Mouse (Mus musculus) embryonic fibroblast, embryonic 13.5 days (primary cell): ENCODE measurements around the gene C2cd4c.

Source experiments
- CTCF ChIP-seq: IDR thresholded peaks from 2 replicates; pipeline ENCODE4 v1.5.1; 2011; ENCODE audit warnings: mild to moderate bottlenecking, control low read depth, low read length, moderate library complexity, borderline replicate concordance; ENCODE audit not compliant: insufficient read depth
- POLR2A ChIP-seq: IDR thresholded peaks from 2 replicates; pipeline ENCODE4 v1.6.1; 2011; ENCODE audit warnings: low read depth, mild to moderate bottlenecking, control low read depth, low read length, moderate library complexity

GRCm38 (mm10) chr10:79573611-79574010 is 40.2 kb downstream of the C2cd4c start:
- no peak for TF ChIP-seq CTCF
- TF ChIP-seq POLR2A = no peak
